Mouse (Mus musculus) spleen, adult 2 months (tissue): ENCODE measurements around the gene Tnfrsf23. TPM values are rescaled to one million over a fixed set of nuclear protein-coding genes. Genes with fewer than 3 reads are reported as not detected.
"Not testable (repeated sequence)": the region's sequence is repeated elsewhere in the genome, so short reads cannot be mapped to it uniquely, and the experiment has no call there.

ENCODE experiments used
- DNase-seq, 2 experiments: peaks; one replicate each; pipeline versions ENCODE4 v3.0.0 to v3.0.0-alpha.2; 2012 to 2021; ENCODE audit warnings: low spot score in 2 of 2, low read depth in 1 of 2
- H3K27ac ChIP-seq: fragments of 200-500 bp; 2 replicates; pipeline ENCODE4 v1.5.1; 2012; ENCODE audit warnings: low read length, inconsistent platforms; ENCODE audit not compliant: insufficient read depth
- H3K27me3 ChIP-seq: fragments of 200-500 bp; 2 replicates; pipeline ENCODE4 v1.6.1; 2012; ENCODE audit warnings: mild to moderate bottlenecking, moderate library complexity, low read length, inconsistent platforms; ENCODE audit not compliant: control insufficient read depth, insufficient read depth
- H3K36me3 ChIP-seq: fragments of 200-500 bp; 2 replicates; pipeline ENCODE4 v1.6.1; 2012; ENCODE audit warnings: mild to moderate bottlenecking, low read length, inconsistent platforms; ENCODE audit not compliant: control insufficient read depth, insufficient read depth
- H3K4me1 ChIP-seq: fragments of 200-500 bp; 2 replicates; pipeline ENCODE4 v1.6.1; 2011; ENCODE audit warnings: inconsistent platforms; ENCODE audit not compliant: control insufficient read depth, insufficient read depth, insufficient read length
- H3K4me3 ChIP-seq: fragments of 200-500 bp; 2 replicates; pipeline ENCODE4 v1.5.1; 2011; ENCODE audit warnings: mild to moderate bottlenecking, inconsistent platforms; ENCODE audit not compliant: insufficient read depth, insufficient read length; ENCODE audit errors: extremely low read depth
- CTCF ChIP-seq: fragments of 200-500 bp; IDR thresholded peaks from 2 replicates; pipeline ENCODE4 v1.5.1; 2011; ENCODE audit warnings: mild to moderate bottlenecking, inconsistent platforms; ENCODE audit not compliant: insufficient read depth, insufficient read length, insufficient replicate concordance; ENCODE audit errors: extremely low read depth
- POLR2A ChIP-seq: fragments of 200-500 bp; IDR thresholded peaks from 2 replicates; pipeline ENCODE4 v1.6.1; 2011; ENCODE audit warnings: low read depth, low read length, inconsistent platforms
- WGBS: fragments of 180-500 bp; shearing (Covaris S2); methylation state at CpG from one replicate; pipeline ENCODE4 v1.1.7; 2018; 5-methylcytosine and 5-hydroxymethylcytosine counted together
- polyA plus RNA-seq: library from polyadenylated mRNA; depleted of rRNA; stranded (reverse); fragments of >200 nt; gene quantifications from 2 replicates; pipeline ENCODE4 v1.2.3, GENCODE M21; 2012

Gene Tnfrsf23
- polyA plus RNA-seq, 1 experiment, result 0.99 TPM

DNA sequence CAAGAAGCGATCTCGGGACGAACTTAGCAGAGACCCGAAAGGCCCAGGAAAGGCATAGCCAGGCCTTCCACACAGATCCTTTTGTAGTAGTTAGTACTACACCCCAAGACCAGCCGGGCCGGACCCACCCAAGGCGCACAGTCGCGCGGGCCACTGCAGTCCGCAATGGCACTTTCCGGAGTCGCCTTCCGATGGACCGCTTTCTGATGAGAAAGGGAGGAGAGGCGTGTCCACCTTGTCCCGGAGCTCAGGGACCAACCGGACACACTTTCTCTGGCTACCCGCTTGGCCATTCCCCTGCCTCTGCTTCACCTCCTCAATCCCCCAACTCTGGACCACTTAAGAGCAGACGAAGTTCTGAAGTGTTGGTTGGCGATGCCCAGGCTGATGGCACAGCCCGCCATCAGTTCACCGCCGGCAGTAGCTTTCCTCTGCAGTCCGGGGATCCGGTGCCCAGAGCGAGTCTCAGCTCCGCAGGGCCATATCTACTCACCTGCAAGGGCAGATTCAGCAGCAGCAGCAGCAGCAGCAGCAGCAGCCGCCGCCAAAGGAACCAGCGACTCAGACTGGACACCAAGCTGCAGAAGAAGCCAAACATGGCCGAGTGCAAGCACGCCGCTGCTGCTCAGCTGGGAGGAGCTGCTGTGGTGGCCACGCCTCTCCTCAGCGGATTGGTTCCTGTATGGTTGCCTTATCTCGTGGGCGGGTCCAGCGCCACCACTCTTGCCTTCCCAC, 36.5 kb downstream of the Tnfrsf23 start, which contains the start of gene Tnfrsf22:
TSS of gene Tnfrsf22 (minus strand) at position 628 of the 735 bp plus-strand sequence.
- 5% methylated on average over 39 of the region's 39 CpGs for WGBS

DNA sequence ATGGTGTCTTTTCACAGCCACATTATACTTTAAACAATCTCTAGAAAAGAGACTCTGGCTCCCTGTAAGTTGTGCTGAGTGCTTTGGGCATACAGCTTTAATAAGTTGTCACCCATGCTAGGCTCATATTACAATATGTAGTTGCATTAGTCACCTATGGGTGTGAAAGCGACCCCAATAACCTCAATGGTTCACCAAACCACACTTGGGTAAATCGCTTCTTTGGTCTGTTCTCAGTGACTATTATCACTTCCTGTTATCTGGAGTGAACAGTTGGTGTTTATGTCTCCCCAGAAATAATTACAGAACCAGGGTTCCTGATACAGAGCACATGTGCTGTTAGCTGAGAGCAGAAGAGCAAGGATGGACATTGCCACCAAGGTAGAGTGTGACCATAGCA, 41.7 kb downstream of the Tnfrsf23 start:
- H3K4me3 ChIP-seq, DNase-seq, H3K27ac ChIP-seq, H3K27me3 ChIP-seq, H3K36me3 ChIP-seq, H3K4me1 ChIP-seq: not testable (repeated sequence)
- WGBS, result 57% methylated on average over 2 of the region's 2 CpGs

More for the DNA sequence above, 36.5 kb downstream of the Tnfrsf23 start, which contains the start of gene Tnfrsf22:
- no peaks in the 10 kb centered on the region for H3K36me3 ChIP-seq
- no peak for TF ChIP-seq CTCF
- no peak; the same call in 1 of the 2 replicates for TF ChIP-seq POLR2A
- no peaks in the 10 kb centered on the region for H3K4me1 ChIP-seq
- peak; percentile 67 to 81 for DNase-seq
- peak within 1 kb of the TSS; percentile 83 for H3K4me3 ChIP-seq
- H3K27me3 ChIP-seq, result no peaks in the 10 kb centered on the region
- H3K27ac ChIP-seq, result no peak within 1 kb of the TSS

DNA sequence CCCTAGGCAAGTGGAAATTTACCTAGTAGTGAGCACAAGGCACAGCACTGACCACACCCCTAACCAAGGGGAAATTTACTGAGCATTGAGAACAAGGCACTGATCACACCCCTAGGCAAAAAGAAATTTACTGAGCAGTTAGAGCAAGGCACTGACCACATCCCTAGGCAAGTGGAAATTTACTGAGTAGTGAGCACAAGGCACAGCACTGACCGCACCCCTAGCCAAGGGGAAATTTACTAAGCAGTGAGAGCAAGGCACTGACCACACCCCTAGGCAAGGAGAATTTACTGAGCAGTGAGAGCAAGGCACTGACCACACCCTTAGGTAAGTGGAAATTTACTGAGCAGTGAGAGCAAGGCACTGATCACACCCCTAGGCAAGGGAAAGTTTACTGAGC, 49.0 kb downstream of the Tnfrsf23 start:
- H3K27me3 ChIP-seq, result no peaks in the 10 kb centered on the region
- TF ChIP-seq POLR2A (no peak), CTCF (no peak)
- no peak for DNase-seq
- no peaks in the 10 kb centered on the region for H3K36me3 ChIP-seq
- WGBS, result 90% methylated on average over 1 of the region's 1 CpGs
- no peak overlapping the region for H3K27ac ChIP-seq
- no peak overlapping the region for H3K4me3 ChIP-seq
- H3K4me1 ChIP-seq, result no peaks in the 10 kb centered on the region

DNA sequence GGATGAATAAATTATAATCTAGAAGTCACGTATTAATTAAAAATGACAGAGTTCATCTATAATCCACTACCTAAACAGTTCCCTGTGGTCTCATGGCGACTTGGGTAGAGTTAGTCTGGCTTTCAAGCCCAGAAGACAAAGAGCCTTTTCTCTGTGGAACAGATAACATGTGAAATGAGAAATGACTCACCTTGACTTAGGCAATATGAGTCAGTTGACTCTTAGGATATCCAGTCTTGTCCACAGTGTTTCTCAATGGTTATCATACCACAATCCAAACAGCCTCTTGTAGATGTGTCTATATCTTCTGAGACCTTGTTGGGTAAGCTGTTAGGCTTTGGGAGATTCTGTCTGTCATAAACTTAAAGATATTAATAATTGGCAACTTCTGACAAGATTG, 54.2 kb downstream of the Tnfrsf23 start:
- no peaks in the 10 kb centered on the region for H3K27me3 ChIP-seq
- peaks cover 7% of the 10 kb centered on the region; the same call in 1 of the 2 replicates for H3K4me1 ChIP-seq
- no peak for DNase-seq
- TF ChIP-seq POLR2A, result no peak
- TF ChIP-seq CTCF, result no peak
- no peak overlapping the region for H3K27ac ChIP-seq
- 89% methylated on average over 2 of the region's 2 CpGs for WGBS
- H3K4me3 ChIP-seq, result no peak overlapping the region
- H3K36me3 ChIP-seq, result no peaks in the 10 kb centered on the region

- 6% methylated on average over 1 of the region's 1 CpGs for WGBS
- TF ChIP-seq CTCF (no peak), POLR2A (no peak)
- no peak for DNase-seq
Observed at GRCm38 (mm10) chr7:143629501-143629900, 56.2 kb downstream of the Tnfrsf23 start.

GRCm38 (mm10) chr7:143628540-143628939, 57.1 kb downstream of the Tnfrsf23 start, which contains the start of gene Tnfrsf26:
Gene Tnfrsf26 (minus strand): TSS chr7:143628722.
- TF ChIP-seq CTCF (no peak), POLR2A (no peak)
- peaks cover 17% of the 10 kb centered on the region for H3K4me1 ChIP-seq
- H3K36me3 ChIP-seq, result no peaks in the 10 kb centered on the region
- H3K4me3 ChIP-seq, result peak within 1 kb of the TSS; percentile 57
- 57% methylated on average over 1 of the region's 1 CpGs for WGBS
- H3K27me3 ChIP-seq, result no peaks in the 10 kb centered on the region
- peak within 1 kb of the TSS; percentile 86 for H3K27ac ChIP-seq
- no peak for DNase-seq

More at GRCm38 (mm10) chr7:143629501-143629900, 56.2 kb downstream of the Tnfrsf23 start:
- peak overlapping the region; percentile 54; the same call in 1 of the 2 replicates for H3K27ac ChIP-seq
- peaks cover 17% of the 10 kb centered on the region for H3K4me1 ChIP-seq
- no peak overlapping the region for H3K4me3 ChIP-seq
- no peaks in the 10 kb centered on the region for H3K27me3 ChIP-seq
- H3K36me3 ChIP-seq, result no peaks in the 10 kb centered on the region

DNA sequence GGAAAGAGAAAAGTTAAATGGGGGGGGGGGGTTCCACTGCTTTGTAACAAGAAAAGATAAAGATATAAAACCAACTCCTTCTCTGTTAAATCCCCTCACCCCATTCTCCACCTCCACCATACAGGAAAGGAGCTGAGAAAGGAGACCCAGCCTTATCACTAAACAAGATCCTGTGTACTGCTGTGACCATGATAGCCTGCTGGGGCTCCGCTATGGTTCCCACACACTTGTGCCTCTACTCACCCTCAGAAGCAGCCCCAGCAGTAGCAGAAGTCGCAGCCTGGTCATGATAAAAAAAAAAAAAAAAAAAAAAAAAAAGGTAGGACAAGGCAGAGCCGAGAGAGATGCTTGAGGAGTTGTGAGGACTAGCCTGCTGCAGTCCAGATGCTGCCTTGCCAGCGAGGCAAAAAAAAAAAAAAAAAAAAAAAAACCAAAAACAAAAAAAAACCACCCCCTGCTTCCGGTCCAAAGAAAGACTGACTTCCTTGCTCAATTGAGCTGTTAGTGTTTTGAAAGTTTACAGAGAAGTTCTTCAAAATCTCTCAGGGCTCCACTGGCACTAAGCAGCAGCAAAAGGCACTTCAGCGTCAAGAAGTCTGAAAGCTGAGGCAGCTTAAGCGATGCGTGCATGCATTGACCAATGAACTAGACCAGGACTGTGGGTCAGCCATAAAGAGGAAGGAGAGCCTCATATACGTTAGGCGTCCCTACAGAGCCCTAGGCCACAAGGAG, 58.0 kb downstream of the Tnfrsf23 start:
- TF ChIP-seq POLR2A (no peak; the same call in 1 of the 2 replicates), CTCF (no peak)
- Histone ChIP-seq H3K27ac (peak overlapping the region; percentile 86), H3K36me3 (no peaks in the 10 kb centered on the region), H3K27me3 (no peaks in the 10 kb centered on the region), H3K4me1 (peaks cover 17% of the 10 kb centered on the region), H3K4me3 (peak overlapping the region; percentile 57)
- DNase-seq, result peak in 1 of 2 experiments; percentile 17
- WGBS, result 1% methylated on average over 10 of the region's 10 CpGs
